Mouse (Mus musculus): ENCODE results near the gene Akr1a1. TPM values are rescaled to one million over a fixed set of nuclear protein-coding genes. Genes with fewer than 3 reads are reported as not detected.
"Not testable (repeated sequence)": the region's sequence is repeated elsewhere in the genome, so short reads cannot be mapped to it uniquely, and the experiment has no call there.

Gene Akr1a1
- total RNA-seq, 2 experiments from 2014 or later, result 537 to 556 TPM

DNA sequence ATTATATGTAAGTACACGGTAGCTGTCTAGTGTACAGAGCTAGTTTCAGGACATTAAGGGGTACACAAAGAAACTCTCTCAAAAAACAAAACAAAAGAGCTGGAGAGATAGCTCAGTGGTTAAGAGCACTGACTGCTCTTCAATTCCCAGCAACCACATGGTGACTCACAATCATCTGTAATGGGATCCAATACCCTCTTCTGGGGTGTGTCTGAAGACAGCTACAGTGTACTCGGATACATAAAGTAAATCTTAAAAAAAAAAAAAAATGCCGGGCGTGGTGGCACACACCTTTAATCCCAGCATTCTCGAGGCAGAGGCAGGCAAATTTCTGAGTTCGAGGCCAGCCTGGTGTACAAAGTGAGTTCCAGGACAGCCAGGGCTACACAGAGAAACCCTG is 8.4 kb upstream of the Akr1a1 start:
- not testable (repeated sequence) for DNase-seq (ENCODE audit: low spot score in 2 of 2)

DNA sequence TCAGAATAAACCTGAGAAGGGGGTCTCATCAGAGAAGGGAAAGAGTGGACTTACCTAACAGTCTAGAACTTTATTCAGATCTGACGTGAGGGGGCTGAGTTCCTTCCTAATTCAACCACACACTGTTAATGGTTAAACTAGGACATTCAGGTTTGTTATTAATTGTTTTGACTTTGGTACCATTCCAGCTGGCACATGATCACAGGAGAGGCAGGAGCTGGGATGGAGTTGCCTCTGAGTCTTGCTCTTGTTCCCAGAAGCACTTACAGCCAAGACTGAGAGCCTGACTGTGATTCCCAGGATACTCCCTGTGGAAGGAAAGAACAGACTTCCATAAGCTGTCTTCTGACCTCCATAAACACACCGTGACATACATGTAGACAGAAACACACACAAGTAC is 8.0 kb upstream of the Akr1a1 start:
- no peak for DNase-seq (ENCODE audit: low spot score in 2 of 2)

DNA sequence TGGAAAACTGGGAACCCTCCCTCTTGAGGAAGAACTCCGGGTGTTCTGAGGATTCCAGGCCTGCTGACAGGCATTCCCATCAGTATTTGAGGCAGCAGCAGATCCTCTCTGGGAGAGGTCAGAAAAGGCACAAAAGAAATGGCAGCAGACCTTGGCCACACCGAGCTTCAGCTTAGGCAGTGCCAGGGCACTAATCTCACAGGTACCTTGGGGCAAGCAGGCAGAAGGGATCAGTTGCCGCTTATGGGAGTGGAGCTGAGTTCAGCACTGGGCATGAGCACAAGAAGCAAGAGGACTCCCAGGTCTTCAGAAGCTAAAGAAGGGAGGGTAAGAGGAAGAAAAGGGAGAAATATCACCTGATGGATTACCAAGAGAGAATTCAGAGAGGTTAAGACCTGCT is 6.5 kb upstream of the Akr1a1 start:
- DNase-seq (ENCODE audit: low spot score in 2 of 2), result no peak

DNA sequence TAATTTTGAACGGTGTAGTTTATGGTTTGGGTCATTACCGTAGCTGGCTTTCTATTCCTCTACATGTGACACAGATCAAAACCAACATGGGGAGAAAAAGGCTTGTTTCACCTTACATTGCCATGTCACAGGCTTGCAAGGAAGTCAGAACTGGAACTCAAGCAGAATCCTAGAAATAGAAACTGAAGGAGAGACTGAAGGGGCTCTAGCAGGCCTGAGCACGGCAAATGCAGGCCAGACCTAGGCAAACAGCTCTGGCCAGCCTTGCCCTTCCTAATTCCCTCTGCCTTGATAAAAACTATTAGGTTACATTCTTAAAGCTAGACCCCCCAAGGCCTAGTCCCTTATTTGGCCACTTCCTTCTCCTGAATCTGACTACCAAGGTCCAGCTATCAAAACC is 4.2 kb upstream of the Akr1a1 start:
- DNase-seq (ENCODE audit: low spot score in 2 of 2), result no peak

DNA sequence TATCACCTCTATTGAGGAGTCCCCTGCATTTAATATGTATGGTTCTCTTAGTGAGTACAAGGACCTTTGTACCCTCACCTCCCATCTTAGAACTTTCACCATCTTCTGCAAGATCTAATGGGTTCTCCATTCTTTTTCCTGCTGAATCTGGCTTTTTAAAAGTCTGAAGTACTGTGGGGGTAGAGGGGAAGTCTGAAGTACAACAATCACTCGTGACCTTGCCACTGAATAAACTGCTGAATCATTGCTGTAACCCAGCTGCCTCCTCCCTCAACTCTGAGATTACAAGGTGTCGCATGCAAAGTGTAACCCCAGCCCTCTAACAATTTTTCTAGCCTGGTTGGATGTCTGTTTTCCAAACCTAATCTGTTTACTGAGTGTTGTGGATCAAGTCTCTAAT is 3.6 kb upstream of the Akr1a1 start:
- DNase-seq (ENCODE audit: low spot score in 2 of 2), result no peak

DNA sequence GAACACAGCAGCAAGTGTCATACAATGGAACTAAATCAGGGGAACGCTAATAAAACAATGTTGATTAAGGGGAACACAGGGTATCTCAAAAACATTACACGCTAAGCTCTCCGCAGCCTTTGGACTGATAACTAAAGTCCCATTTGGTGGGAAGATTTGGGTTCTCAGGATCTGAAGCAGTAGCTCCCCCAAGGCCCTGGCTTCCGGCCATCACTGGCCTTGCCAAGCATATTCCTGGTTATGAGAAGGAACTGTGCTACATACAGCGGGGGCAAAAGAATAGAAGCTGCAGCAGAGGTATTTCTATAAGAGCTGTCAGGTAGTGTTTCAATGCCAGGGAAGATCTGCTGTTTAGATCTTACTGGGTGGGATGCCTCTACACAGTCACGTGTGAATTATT is 1.7 kb upstream of the Akr1a1 start:
- no peak for DNase-seq (ENCODE audit: low spot score in 2 of 2)

DNA sequence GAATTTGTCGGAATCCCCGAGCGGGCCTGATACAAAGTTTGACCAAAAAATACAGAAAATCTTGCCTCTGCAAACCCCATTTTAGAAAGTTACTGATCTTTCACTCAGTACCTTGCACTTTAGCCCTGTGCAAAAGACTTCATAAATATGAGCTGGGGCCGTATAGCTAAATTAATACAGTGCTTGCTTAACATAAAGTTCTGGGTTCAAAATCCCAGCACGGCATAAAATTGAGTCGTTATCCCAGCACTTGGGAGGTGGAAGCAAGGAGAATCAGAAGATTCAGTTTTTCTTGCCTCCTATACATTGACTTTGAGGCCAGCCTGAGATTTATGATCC is 286 bp upstream of the Akr1a1 start:
- no peak for DNase-seq (ENCODE audit: low spot score in 2 of 2)

DNA sequence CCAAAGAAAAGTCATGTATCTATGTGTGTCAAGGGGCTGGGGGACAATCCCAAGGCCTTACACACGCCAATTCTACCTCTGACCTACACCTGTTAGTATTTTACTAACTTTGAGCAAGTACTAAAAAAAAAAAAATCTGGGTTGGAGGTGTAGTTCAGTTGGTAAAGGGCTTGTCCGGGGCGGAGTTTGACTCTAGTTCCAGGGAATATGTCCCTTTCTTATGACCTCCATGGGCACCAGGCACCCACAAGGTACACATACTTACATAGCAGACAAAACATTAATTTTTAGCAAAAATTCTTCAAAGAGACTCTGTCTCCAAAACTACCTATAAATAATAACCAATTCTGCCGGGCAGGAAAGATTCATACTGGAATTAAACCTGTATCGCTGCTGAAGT is 1.1 kb downstream of the Akr1a1 start:
- no peak for DNase-seq (ENCODE audit: low spot score in 2 of 2)

DNA sequence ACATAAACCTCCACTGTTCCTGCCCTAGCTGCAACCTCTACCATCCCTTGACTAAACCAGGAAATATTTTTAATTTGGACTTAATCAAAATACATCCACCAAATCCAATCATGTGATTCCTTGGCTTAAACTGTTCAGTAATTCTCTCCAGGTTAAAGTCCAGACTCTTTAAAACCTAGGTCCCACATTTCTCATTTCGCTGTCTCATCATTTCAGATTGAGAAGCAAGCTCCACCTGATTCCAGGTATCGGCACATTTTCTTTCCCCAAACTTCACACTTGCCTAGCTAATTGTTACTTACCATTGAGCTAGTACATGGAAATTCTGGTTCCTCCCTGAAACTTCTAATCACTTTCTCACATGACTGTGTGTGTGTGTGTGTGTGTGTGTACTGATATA is 2.1 kb downstream of the Akr1a1 start:
- no peak for DNase-seq (ENCODE audit: low spot score in 2 of 2)

DNA sequence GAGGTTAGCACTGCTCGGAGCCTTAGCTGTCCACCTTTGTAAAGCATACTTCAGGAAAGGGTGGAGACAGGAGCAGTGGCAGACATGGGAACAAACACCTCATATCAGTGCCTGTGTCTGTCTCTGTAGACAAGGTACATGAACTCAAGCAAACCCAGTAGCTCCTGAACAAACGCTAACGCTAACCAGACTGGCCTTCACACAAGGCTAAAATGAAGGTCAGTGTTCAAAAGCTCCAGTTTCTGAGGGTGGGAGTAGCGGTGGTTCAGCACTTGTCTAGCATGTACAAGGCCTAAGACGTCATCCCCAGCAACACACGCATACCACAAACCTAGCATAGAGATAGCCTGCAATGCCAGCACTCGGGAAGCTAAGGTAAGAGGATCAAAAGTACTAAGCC is 5.9 kb downstream of the Akr1a1 start:
- no peak for DNase-seq (ENCODE audit: low spot score in 2 of 2)

DNA sequence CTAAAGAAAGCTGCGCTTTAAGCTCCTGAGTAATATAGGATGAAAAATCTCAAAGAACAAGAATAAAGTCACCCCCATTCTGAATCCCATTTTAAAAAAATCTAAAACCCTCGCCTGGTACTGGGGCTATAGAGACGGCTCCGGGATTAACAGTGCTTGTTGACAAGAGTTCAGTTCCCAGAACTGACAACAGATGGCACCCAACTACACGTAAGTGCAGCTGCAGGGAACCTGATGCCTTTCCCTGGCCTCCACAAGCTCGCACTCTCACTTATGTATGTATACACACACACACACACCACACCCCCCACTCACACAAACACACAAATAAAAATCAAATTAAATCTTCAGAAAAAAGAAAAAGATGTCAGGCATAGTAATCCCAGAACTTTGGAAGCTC is 7.2 kb downstream of the Akr1a1 start:
- DNase-seq (ENCODE audit: low spot score in 2 of 2), result peak in 1 of 2 experiments; percentile 18

DNA sequence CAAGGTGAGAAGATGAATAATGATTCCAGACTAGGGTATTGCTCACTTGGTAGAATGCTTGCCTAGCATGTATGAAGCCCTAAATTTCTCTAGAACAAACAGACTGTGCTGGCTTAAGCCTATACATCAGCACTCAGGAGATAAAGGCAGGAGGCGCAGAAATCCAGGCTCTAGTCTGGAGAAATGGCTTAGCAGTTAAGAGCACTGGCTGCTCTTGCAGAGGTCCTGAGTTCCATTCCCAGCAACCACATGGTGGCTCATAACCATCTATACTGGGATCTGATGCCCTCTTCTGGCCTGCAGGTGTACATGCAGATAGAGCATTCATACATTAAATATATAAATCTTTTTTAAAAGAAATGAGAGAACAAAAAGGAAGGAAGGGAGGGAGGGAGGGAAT is 9.4 kb downstream of the Akr1a1 start:
- no peak for DNase-seq (ENCODE audit: low spot score in 2 of 2)

DNA sequence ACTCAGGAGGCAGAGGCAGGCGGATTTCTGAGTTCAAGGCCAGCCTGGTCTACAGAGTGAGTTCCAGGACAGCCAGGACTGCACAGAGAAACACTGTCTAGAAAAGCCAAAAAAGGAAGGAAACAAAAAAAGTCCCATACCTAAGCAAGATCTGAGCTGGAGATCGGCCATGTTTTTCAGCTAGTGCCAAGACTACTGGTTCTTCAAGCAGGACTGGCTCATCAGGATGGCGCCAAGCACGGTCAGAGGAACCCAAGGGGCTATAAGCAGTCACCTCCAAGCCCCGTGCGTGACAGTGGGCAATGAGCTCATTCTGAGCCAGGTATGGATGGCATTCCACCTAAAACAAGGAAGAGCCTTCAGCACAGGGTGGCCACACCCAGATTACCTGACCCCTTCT is 12.7 kb downstream of the Akr1a1 start:
- DNase-seq (ENCODE audit: low spot score in 2 of 2), result no peak

DNA sequence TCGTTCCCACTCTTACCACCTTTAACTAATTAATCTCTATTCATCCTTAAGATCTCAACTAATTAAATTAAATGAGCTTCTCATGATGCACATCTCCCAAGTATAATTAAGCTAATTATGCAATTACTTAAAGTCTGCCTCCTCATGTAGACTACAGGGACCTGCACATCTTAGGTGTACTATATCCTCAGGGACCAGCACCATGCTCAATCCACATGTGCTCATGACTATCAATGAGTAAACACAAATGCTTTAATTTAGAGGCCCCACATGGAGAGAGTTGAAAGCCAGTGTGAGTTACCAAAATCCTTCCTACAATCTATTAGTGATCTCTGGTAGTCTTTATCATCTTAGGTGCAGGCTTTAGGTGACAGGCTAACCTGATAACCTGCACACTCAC is 16.3 kb downstream of the Akr1a1 start:
- no peak for DNase-seq (ENCODE audit: low spot score in 2 of 2)

DNA sequence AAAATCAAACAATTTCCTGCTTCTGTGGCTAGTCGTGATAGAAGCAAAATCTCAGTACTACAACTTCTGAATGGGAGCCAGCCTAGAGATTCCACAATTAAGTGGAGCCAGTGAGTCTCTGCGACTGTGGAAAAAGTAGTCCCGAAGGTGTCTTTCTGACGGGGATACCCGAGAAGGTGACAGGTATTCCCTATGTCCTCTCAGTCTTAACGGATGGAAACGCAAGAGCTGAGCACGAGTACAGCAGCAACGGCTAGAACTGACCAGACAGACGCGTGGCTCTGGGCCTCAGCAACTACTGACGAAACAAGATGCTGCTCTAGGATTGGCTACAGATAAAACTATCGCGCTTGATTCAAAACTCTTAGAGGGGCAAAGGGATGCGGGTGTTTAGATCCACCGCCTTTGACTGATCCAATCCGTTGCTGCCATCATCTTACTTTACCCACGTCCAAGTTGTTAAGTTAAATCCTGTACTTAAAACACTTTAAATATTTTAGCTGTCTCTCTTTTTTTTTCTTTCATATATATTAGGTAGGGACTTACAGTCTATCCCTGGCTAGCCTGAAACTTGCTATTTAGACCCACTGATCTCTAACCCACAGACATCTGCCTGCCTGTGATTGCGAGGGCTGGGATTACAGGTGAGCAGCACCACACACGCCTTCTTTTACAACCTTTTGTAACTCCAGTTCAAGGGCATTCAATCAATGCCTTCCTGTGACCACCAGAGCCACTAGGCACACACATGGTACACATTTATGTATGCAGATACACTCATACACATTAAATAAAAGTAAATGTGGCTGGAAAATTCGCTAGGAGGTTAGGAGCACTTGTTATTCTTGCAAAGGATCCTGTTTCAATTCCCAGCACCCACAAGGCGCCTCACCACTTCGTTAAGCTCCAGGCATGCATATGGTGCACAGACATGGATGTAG is 23.5 kb downstream of the Akr1a1 start, which contains the start of gene Nasp:
TSS of gene Nasp (minus strand) at position 220 of the 941 bp plus-strand sequence.
- DNase-seq (ENCODE audit: low spot score in 2 of 2), result peak; percentile 78 to 80

DNA sequence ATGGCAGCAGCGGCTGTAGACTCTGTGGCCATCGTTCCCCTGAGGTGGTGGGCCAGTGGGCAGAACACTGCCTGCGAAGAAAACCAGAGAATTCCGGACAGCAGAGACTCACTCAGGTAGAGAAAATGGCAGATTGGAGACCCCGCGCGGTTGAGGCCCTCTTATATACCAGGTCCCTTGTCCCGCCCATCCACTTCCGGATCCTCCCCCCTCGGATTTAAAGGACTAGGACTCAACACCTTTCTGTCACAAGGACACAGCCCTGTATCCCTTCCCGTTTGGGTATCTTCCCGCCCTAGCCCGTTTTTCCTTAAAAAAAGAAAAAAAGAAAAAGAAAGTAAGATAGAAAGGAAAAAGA is 24.1 kb downstream of the Akr1a1 start:
- DNase-seq (ENCODE audit: low spot score in 2 of 2), result peak; percentile 91

DNA sequence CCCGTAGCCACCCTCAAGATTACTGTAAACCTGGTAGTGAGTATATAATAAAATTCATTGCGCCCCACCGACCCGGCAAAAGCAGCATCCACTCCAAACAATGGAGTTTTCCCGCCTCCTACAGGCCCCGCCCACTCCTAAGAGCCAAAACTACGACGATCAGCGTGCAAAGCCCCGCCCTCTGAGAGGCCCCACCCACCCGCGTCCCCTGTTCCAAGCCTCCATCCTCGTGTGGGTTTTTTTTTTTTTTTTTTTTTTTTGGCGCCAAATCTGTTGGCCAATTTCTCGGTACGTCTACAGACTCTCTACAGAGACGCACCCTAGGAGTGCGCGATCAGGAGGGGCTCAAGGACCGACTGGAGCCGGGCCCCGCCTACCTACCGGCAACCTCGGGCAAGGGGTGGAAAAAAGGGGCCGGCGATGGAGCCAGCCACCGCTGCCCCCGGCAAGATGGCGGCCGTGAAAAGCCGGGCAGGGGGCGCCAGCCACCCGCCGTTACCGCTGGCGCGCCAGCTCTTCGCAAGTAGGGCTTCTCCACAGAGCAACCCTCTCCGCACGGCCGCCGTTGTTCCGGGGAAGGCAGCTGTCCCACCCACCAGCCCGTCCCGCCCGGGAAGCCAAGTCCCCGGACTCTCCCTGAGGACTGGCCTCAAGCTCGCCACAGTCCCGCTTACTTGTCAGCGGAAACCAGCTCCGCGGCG is 24.7 kb downstream of the Akr1a1 start:
- peak; percentile 71 to 78 for DNase-seq (ENCODE audit: low spot score in 2 of 2)

DNA sequence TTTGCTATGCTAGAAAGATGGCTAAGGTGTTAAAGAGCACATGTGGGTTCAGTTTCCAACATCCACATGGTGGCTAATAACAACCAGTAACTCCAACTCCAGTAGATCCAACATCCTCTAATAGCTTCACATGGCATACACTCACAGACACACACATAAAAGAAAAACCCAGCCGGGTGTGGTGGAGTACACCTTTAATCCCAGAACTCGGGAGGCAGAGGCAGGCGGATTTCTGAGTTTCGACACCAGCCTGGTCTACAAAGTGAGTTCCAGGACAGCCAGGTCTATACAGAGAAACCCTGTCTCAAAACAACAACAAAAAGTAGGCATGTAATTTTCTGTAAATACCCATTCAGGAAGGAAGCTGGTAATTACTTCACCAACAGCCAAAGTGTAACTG is 26.6 kb downstream of the Akr1a1 start:
- no peak for DNase-seq (ENCODE audit: low spot score in 2 of 2)

DNA sequence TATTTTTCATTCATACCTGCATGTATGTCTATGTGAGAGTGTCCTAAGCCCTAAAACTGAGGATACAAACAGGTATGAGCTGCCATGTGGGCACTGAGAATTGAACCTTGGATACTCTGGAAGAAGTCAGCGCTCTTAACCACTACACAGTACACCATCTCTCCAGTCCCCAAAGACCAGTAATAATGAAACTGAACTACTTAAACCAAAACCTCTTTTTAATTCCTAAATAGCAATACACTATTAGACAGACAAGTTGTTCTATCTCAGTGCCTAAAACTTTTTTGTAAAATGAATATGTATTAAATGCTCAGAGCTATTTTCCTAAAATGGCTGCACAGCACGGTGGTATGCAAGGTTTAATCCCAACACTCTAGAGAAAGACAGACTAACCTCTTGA is 36.2 kb downstream of the Akr1a1 start:
- DNase-seq (ENCODE audit: low spot score in 2 of 2), result no peak

DNA sequence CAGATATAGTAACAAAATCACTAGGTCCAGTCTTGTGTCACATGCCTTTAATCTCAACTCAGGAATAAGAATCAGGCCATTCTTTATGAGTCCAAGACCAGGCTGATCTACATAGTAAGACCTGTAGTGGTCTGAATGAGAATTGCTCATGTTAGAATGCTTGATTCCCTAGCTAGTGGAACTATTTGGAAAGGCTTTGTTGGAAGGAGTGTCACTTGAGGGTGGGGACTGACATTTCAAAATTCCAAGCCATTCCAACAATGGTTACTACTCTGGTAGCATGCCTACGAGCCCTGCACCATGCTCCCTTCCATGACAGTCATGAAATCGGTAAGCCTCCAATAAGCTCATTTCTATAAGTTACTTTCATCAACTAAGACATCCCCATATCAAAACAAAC is 38.9 kb downstream of the Akr1a1 start:
- DNase-seq (ENCODE audit: low spot score in 2 of 2), result no peak

DNA sequence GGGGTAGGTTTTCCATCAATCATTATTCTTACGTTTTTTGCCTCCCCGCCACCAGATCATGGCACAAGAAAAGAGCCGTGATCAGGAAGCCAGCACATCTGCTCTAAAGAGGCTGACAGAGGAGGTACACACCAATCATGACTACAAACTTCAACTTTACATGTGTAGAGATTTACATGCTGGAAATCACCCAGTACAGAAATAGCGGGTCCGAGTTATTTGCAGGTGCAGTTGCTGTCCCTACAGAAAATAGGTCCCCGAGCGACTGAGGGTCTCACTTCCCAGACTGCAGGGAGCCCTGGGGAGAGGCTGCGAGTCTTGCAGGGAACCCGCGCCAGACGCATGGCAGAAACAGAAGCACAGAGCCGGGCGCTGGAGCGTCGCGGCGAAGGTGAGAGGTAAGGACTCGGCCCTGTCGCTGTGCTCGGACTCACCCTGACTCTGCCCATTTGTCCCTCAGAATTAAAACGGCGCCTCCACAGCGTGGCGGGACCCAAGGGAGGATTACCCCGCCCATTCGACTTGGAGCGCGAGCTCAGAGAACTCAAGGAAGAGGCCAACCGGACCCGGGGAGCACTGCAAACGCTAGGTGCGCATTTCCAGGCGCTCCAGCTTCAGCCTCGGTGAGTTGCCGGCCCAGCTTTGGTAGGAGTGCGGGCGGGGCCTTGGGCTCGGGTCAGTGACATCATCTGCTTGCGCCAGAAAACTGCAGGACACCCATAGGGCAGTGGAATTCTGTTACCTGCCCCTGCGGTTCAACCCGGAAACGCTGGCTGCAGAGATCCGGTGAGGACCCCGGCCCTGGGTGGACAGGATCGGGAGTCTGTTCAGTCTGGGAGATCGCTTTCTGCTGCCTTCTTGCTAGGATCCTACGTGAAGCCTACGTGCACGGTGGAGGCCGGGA is 54.2 kb downstream of the Akr1a1 start:
- peak; percentile 83 for DNase-seq (ENCODE audit: low spot score in 2 of 2)

DNA sequence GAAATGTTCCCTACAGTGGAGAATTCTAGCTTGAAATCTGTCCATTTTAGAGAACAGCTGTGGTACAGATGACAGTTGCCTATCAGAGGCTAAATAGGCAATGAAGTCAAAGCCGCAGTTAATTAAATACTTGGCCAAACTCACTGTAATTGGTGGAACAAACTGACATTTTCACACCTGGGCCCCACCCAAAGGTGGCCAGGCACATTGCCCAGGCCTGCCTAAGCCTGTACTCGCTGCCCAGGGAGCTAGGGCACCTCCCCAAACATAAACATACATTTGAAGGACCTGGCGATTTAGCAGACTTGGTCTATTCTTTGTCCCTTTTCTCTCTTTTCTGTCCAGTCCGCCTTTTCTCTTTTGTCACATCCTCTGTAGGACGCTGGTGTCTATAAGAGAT is 55.1 kb downstream of the Akr1a1 start, which contains the start of gene Ccdc17:
TSS of gene Ccdc17 (plus strand) at position 276 of the 400 bp plus-strand sequence.
- no peak for DNase-seq (ENCODE audit: low spot score in 2 of 2)

All from layer of hippocampus, postnatal 10 days (tissue).